Mouse (Mus musculus): ENCODE data around the gene Pigf. TPM values are rescaled to one million over a fixed set of nuclear protein-coding genes. Genes with fewer than 3 reads are reported as not detected.
A peak's percentile ranks its signal among the peaks of the same experiment; 100 is the strongest.

Pigf gene
- polyA plus RNA-seq, 1 experiment from 2014 or later, result 37.4 TPM

GRCm38 (mm10) chr17:86962894-86963585, 62.2 kb downstream of the Pigf start, which contains the start of gene Rhoq:
Rhoq (plus strand) TSS chr17:86963082.
- under 1% methylated on average over 59 of the region's 86 CpGs for WGBS
- H3K27ac ChIP-seq (replicated peaks; ENCODE audit: low read depth, low read length), result peak within 1 kb of the TSS; percentile 43
- no peaks in the 10 kb centered on the region for H3K9me3 ChIP-seq (ENCODE audit: control insufficient read depth, low read length)
- ATAC-seq (ENCODE audit: insufficient number of reproducible peaks, low FRiP score, low TSS enrichment, low read depth) (peak; percentile 78), DNase-seq (ENCODE audit: low spot score) (peak; percentile 88)
- H3K4me1 ChIP-seq (ENCODE audit: control insufficient read depth, insufficient read depth, low read length), result peaks cover 18% of the 10 kb centered on the region
- H3K9ac ChIP-seq (ENCODE audit: low read length), result peak within 1 kb of the TSS; percentile 49
- H3K4me3 ChIP-seq (ENCODE audit: low read depth, low read length), result peak within 1 kb of the TSS; percentile 52
- peak within 1 kb of the TSS; percentile 89 for H3K4me2 ChIP-seq (ENCODE audit: low read depth, severe bottlenecking)
- H3K36me3 ChIP-seq (ENCODE audit: control insufficient read depth, insufficient read depth, low read length), result no peaks in the 10 kb centered on the region
- no peaks in the 10 kb centered on the region for H3K27me3 ChIP-seq (ENCODE audit: control insufficient read depth, insufficient read depth, low read length)

GRCm38 (mm10) chr17:86962297-86962893, 62.8 kb downstream of the Pigf start:
- ATAC-seq (ENCODE audit: insufficient number of reproducible peaks, low FRiP score, low TSS enrichment, low read depth) (peak; percentile 23; the same call in 1 of the 2 replicates), DNase-seq (ENCODE audit: low spot score) (peak; percentile 90)
- 0% methylated on average over 24 of the region's 24 CpGs for WGBS

DNA sequence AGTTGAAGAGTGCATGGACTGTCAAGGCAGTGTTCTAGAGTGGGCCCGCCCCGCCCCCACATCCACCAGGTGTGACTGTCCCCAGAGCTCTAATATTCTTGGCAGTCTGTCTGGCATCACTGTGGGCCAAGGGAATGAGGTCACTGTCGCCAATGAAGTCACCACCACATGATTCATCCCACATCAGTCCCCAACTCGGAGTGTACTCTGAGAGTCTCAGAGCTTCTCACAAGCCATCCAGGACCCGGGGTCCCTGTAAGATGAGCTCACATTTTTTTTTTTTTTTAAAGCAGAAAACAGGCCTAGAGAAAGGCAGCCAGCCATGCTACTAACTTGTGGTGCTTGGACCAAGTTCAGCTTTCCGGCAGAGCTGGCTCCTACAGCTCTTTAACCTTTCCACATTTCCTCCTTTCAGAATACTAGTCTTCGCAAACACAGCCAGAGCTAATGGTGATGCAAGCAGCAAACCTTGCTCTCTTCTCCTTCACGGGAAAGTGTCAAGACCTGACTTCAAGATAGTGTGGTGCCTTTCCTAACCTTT, 63.8 kb downstream of the Pigf start:
- no peaks in the 10 kb centered on the region for H3K27me3 ChIP-seq (ENCODE audit: control insufficient read depth, insufficient read depth, low read length)
- H3K36me3 ChIP-seq (ENCODE audit: control insufficient read depth, insufficient read depth, low read length), result no peaks in the 10 kb centered on the region
- peaks cover 18% of the 10 kb centered on the region for H3K4me1 ChIP-seq (ENCODE audit: control insufficient read depth, insufficient read depth, low read length)
- H3K27ac ChIP-seq (replicated peaks; ENCODE audit: low read depth, low read length), result no peak overlapping the region
- H3K9ac ChIP-seq (ENCODE audit: low read length), result no peak overlapping the region
- WGBS, result 63% methylated on average over 8 of the region's 8 CpGs
- no peak overlapping the region for H3K4me3 ChIP-seq (ENCODE audit: low read depth, low read length)
- no peak for ATAC-seq (ENCODE audit: insufficient number of reproducible peaks, low FRiP score, low TSS enrichment, low read depth)
- H3K4me2 ChIP-seq (ENCODE audit: low read depth, severe bottlenecking), result no peak overlapping the region
- H3K9me3 ChIP-seq (ENCODE audit: control insufficient read depth, low read length), result no peaks in the 10 kb centered on the region
- no peak for DNase-seq (ENCODE audit: low spot score)

More at GRCm38 (mm10) chr17:86962297-86962893, 62.8 kb downstream of the Pigf start:
- Histone ChIP-seq H3K27me3 (ENCODE audit: control insufficient read depth, insufficient read depth, low read length) (no peaks in the 10 kb centered on the region), H3K9me3 (ENCODE audit: control insufficient read depth, low read length) (no peaks in the 10 kb centered on the region), H3K4me3 (ENCODE audit: low read depth, low read length) (peak overlapping the region; percentile 52), H3K36me3 (ENCODE audit: control insufficient read depth, insufficient read depth, low read length) (no peaks in the 10 kb centered on the region), H3K4me1 (ENCODE audit: control insufficient read depth, insufficient read depth, low read length) (peaks cover 18% of the 10 kb centered on the region), H3K9ac (ENCODE audit: low read length) (peak overlapping the region; percentile 49), H3K27ac (replicated peaks; ENCODE audit: low read depth, low read length) (peak overlapping the region; percentile 43), H3K4me2 (ENCODE audit: low read depth, severe bottlenecking) (peak overlapping the region; percentile 89)

GRCm38 (mm10) chr17:86957968-86958367, 67.2 kb downstream of the Pigf start:
- Histone ChIP-seq H3K36me3 (ENCODE audit: control insufficient read depth, insufficient read depth, low read length) (no peaks in the 10 kb centered on the region), H3K4me3 (ENCODE audit: low read depth, low read length) (no peak overlapping the region), H3K27ac (replicated peaks; ENCODE audit: low read depth, low read length) (no peak overlapping the region), H3K4me1 (ENCODE audit: control insufficient read depth, insufficient read depth, low read length) (peaks cover 12% of the 10 kb centered on the region; the same call in 1 of the 2 replicates), H3K9me3 (ENCODE audit: control insufficient read depth, low read length) (no peaks in the 10 kb centered on the region), H3K4me2 (ENCODE audit: low read depth, severe bottlenecking) (no peak overlapping the region), H3K27me3 (ENCODE audit: control insufficient read depth, insufficient read depth, low read length) (no peaks in the 10 kb centered on the region), H3K9ac (ENCODE audit: low read length) (no peak overlapping the region)
- no peak for ATAC-seq (ENCODE audit: insufficient number of reproducible peaks, low FRiP score, low TSS enrichment, low read depth)
- no peak for DNase-seq (ENCODE audit: low spot score)
- 89% methylated on average over 14 of the region's 14 CpGs for WGBS

DNA sequence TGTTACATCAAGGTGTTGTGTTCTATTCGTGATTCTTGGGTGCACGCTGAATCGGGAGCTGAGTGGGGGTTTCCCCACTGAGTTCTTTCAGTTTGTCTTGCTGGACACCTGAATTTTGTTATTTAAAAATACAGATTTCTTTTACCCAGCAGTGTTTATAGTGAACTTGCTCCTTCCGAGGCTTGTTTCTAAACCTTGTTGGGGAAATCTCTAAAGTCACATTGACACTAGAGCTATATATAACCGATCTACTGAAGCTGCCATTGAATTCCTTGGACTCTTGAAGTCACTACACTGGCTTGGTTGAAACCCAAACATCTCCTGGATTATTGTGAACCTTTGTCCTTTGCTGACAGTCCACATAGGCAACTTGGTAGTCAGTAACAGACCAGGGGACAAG, 68.0 kb downstream of the Pigf start:
- 93% methylated on average over 5 of the region's 5 CpGs for WGBS

GRCm38 (mm10) chr17:86948801-86949200, 76.4 kb downstream of the Pigf start:
- no peak overlapping the region for H3K4me3 ChIP-seq (ENCODE audit: low read depth, low read length)
- H3K4me1 ChIP-seq (ENCODE audit: control insufficient read depth, insufficient read depth, low read length), result peaks cover 3% of the 10 kb centered on the region; the same call in 1 of the 2 replicates
- no peak overlapping the region for H3K4me2 ChIP-seq (ENCODE audit: low read depth, severe bottlenecking)
- no peak overlapping the region for H3K9ac ChIP-seq (ENCODE audit: low read length)
- no peak for ATAC-seq (ENCODE audit: insufficient number of reproducible peaks, low FRiP score, low TSS enrichment, low read depth)
- peaks cover 2% of the 10 kb centered on the region; the same call in 1 of the 2 replicates for H3K9me3 ChIP-seq (ENCODE audit: control insufficient read depth, low read length)
- no peaks in the 10 kb centered on the region for H3K27me3 ChIP-seq (ENCODE audit: control insufficient read depth, insufficient read depth, low read length)
- no peak overlapping the region; the same call in 1 of the 2 replicates for H3K27ac ChIP-seq (replicated peaks; ENCODE audit: low read depth, low read length)
- DNase-seq (ENCODE audit: low spot score), result no peak
- H3K36me3 ChIP-seq (ENCODE audit: control insufficient read depth, insufficient read depth, low read length), result no peaks in the 10 kb centered on the region
- WGBS, result 84% methylated on average over 6 of the region's 6 CpGs

More for the DNA sequence above, 68.0 kb downstream of the Pigf start:
- no peak overlapping the region for H3K4me3 ChIP-seq (ENCODE audit: low read depth, low read length)
- no peaks in the 10 kb centered on the region for H3K27me3 ChIP-seq (ENCODE audit: control insufficient read depth, insufficient read depth, low read length)
- H3K27ac ChIP-seq (replicated peaks; ENCODE audit: low read depth, low read length), result no peak overlapping the region
- no peaks in the 10 kb centered on the region for H3K9me3 ChIP-seq (ENCODE audit: control insufficient read depth, low read length)
- H3K4me1 ChIP-seq (ENCODE audit: control insufficient read depth, insufficient read depth, low read length), result peaks cover 12% of the 10 kb centered on the region; the same call in 1 of the 2 replicates
- H3K36me3 ChIP-seq (ENCODE audit: control insufficient read depth, insufficient read depth, low read length), result no peaks in the 10 kb centered on the region
- H3K4me2 ChIP-seq (ENCODE audit: low read depth, severe bottlenecking), result no peak overlapping the region
- DNase-seq (ENCODE audit: low spot score) (no peak), ATAC-seq (ENCODE audit: insufficient number of reproducible peaks, low FRiP score, low TSS enrichment, low read depth) (no peak)
- H3K9ac ChIP-seq (ENCODE audit: low read length), result no peak overlapping the region

- H3K9me3 ChIP-seq (ENCODE audit: control insufficient read depth, low read length), result peaks cover 2% of the 10 kb centered on the region; the same call in 1 of the 2 replicates
- WGBS, result 70% methylated on average over 28 of the region's 28 CpGs
- no peak within 1 kb of the TSS; the same call in 1 of the 2 replicates for H3K27ac ChIP-seq (replicated peaks; ENCODE audit: low read depth, low read length)
- H3K4me3 ChIP-seq (ENCODE audit: low read depth, low read length), result no peak within 1 kb of the TSS
- DNase-seq (ENCODE audit: low spot score) (no peak), ATAC-seq (ENCODE audit: insufficient number of reproducible peaks, low FRiP score, low TSS enrichment, low read depth) (0 out of 2 replicates have a peak, but pooled peaks have one; percentile 53)
- peaks cover 3% of the 10 kb centered on the region; the same call in 1 of the 2 replicates for H3K4me1 ChIP-seq (ENCODE audit: control insufficient read depth, insufficient read depth, low read length)
- no peaks in the 10 kb centered on the region for H3K36me3 ChIP-seq (ENCODE audit: control insufficient read depth, insufficient read depth, low read length)
- no peaks in the 10 kb centered on the region for H3K27me3 ChIP-seq (ENCODE audit: control insufficient read depth, insufficient read depth, low read length)
- H3K9ac ChIP-seq (ENCODE audit: low read length), result no peak within 1 kb of the TSS
- H3K4me2 ChIP-seq (ENCODE audit: low read depth, severe bottlenecking), result no peak within 1 kb of the TSS
Measured at GRCm38 (mm10) chr17:86947840-86948796, 77.1 kb downstream of the Pigf start, which contains the start of gene Atp6v1e2. Atp6v1e2 (minus strand) TSS chr17:86947897.
